Mouse (Mus musculus) embryo, embryonic 10 days (tissue): ENCODE measurements at regions not wholly inside any gene's neighbourhood (a gene's known extent, or its start where the extent isn't known, plus 50 kb on each side); places are given as distances from the start of the nearest gene placed in this dataset.

Experiments used
- DNase-seq: peaks from one replicate; pipeline ENCODE4 v3.0.0-alpha.2; 2015; ENCODE audit warnings: low spot score

DNA sequence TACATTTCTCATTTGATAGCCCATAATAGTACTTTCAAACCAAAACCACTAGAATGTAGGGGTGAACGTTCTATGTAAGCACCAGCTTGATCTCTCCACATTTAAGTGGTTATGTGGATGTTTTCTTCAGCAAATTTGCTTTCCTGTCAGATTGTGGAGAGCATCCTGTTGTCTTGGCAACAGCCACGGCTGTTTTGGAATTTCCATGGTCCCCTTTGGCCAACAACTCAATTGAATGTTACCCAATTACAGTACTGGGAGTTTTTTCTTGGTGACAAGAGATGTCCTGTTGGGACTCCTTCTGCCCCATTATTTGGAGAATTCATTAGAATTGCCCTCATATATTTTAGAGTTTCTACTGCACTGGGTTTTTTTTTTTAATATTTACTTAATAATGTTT lies 503.2 kb downstream of the Ndufa4 start:
- no peak for DNase-seq

DNA sequence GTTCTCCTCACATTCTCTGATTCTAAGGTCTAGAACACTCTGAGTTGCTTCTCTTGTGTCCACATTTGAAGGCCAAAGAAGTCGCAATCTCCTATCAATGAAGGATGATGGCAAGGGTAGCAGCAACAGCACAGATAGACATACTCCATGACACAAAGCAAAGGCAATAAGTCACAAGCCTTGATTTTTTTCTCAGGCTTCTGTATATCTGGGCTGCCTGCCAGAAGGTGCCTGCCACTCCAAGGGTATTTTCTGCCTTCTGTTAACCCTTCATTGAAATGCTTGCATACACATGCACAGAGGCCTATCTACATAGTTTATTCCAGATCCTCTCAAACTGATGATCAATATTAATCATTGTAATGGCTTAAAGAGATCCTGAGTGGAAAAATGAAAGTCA lies 548.2 kb downstream of the Ndufa4 start:
- no peak for DNase-seq

DNA sequence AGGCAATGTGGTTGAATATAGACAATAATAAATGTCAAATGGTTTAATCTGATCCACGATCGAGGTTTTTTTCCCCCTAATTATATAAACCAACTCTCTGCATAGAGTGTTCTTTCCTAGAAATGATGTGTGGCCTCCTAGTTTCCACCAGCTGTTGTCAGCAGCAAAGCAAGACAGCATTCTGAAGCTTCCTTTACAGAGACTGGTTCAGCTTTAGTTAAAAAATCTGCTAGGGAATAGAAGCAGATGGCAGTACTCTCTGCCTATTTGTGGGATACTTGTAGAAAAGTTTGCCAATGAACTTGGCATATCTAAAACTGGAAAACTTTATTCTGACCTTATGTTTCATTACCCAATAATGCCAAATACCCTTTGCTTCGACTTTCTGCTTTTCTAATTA lies 553.7 kb downstream of the Ndufa4 start:
- no peak for DNase-seq

DNA sequence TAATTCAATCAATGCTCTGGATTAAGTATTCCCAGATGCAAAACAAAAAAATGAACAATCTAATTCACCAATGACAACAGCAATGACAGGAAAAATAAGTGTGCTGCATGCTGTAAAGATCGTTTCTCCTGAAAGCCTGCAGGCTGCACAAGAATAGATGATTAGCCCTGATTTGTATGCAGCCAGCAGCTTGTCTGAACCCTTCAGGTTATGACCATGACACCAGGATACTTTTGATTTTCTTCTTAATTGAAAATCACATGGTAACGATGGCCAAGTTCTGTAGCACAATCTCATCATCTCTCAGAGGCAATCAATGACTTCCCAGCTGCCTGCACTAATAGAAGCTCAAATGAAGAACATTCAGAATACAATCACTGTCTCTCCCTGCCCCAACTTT lies 573.2 kb downstream of the Ndufa4 start:
- no peak for DNase-seq

DNA sequence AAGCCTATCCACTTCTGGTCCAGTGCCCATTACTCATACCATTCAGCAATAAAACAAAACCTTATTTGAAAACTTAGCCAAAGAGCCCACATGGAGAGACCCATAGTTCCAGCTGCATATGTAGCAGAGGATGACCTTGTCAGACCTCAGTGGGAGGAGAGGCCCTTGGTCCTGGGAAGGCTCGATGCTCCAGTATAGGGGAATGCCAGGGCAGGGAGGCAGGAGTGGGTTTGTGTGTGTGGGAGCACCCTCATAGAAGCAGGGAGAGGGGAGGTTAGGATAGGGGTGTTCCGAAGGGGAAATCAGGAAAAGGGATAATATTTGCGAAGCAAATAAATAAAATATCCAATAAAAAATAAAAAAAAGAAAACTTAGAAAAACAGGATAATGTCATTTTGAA lies 593.6 kb downstream of the Ndufa4 start:
- no peak for DNase-seq

DNA sequence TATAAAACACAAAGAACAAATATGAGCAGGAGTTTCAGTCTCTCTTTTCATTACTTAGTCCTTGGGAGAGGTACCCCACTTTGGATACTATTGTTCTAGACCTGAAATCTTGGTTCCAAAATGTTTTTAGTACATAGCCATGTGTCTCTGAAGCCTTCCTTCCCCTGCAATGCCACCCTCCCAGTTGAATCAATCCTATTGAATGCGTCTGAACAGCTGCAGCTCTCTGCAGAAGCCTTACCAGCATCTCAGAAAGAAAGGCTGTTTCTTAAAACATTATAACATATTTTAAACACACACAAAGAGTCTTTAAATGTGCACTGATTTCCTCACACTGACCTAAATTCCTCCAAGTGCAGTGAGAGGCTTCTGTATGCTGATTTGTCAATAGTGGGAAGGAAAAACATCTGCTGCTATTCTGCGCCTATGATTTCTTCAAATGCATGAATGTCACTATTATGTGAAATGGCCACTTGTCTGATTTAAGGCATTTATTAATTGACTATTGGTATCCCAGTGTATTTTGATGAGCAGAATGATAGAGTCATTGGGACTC lies 601.2 kb downstream of the Ndufa4 start:
- no peak for DNase-seq

DNA sequence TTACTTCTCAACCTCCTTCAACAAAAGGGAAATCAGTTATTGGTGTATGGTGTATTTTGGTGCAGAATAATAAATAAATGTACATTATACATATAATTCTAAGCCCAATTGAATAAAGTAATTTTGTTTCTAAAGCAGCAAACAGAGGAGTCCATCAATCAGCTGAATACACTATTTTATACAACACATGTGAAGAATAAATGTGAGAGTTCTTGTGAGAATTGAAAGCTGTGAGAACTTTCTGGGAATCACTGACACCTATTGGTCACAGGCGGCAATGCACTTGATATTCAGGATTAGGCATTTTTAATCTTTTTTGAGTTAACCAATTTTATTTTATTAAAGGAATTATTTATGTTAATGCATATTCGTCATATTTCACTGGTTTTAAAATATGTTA lies 623.3 kb downstream of the Ndufa4 start:
- peak; percentile 9 for DNase-seq

DNA sequence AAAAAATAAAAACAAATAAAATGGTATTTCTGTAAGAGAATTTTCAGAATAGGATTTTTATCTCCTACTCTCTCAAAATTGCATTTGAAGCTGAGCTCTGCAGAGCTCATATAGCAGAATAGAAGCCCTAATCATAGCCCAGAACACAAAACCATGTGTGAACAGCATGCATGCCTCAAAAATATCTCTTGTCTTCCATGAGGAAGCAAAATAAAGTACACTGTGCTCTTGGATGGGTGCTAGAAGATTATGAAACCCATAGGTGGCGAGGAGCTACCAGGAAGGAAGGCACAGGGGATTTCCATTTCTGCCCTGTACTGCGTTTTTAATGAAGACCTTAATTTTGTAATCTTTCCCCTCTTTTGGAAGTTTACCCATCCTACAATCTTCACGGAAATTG lies 632.1 kb downstream of the Ndufa4 start:
- no peak for DNase-seq
